Mouse (Mus musculus): Measurements from ENCODE around the gene Tmem191c. TPM values are rescaled to one million over a fixed set of nuclear protein-coding genes. Genes with fewer than 3 reads are reported as not detected.

Tmem191c gene
- polyA plus RNA-seq, 1 experiment from 2014 or later, result 9.9 TPM

GRCm38 (mm10) chr16:17249135-17249534 is 26.7 kb upstream of the Tmem191c start:
- no peaks in the 10 kb centered on the region for H3K9me3 ChIP-seq (replicated peaks)
- H3K36me3 ChIP-seq, result no peaks in the 10 kb centered on the region
- DNase-seq (ENCODE audit: low spot score), result no peak
- peaks cover 37% of the 10 kb centered on the region for H3K4me1 ChIP-seq
- no peak overlapping the region for H3K27ac ChIP-seq (replicated peaks)
- 68% methylated on average over 6 of the region's 6 CpGs for WGBS
- H3K4me3 ChIP-seq, result no peak overlapping the region
- no peaks in the 10 kb centered on the region for H3K27me3 ChIP-seq (ENCODE audit: low read depth, poor library complexity, severe bottlenecking)

GRCm38 (mm10) chr16:17251539-17251938 is 24.3 kb upstream of the Tmem191c start:
- Histone ChIP-seq H3K4me3 (no peak overlapping the region), H3K4me1 (peaks cover 47% of the 10 kb centered on the region), H3K9me3 (replicated peaks) (no peaks in the 10 kb centered on the region), H3K27ac (replicated peaks) (no peak overlapping the region), H3K36me3 (peaks cover 15% of the 10 kb centered on the region), H3K27me3 (ENCODE audit: low read depth, poor library complexity, severe bottlenecking) (no peaks in the 10 kb centered on the region)
- 85% methylated on average over 3 of the region's 3 CpGs for WGBS
- no peak for DNase-seq (ENCODE audit: low spot score)

- 82% methylated on average over 3 of the region's 3 CpGs for WGBS
- H3K27ac ChIP-seq (replicated peaks), result 0 out of 2 replicates have a peak overlapping the region, but pooled peaks have one; percentile 80
- H3K4me1 ChIP-seq, result peaks cover 47% of the 10 kb centered on the region
- no peaks in the 10 kb centered on the region for H3K27me3 ChIP-seq (ENCODE audit: low read depth, poor library complexity, severe bottlenecking)
- no peaks in the 10 kb centered on the region for H3K9me3 ChIP-seq (replicated peaks)
- DNase-seq (ENCODE audit: low spot score), result no peak
- H3K36me3 ChIP-seq, result peaks cover 21% of the 10 kb centered on the region
- no peak overlapping the region for H3K4me3 ChIP-seq
Observed at GRCm38 (mm10) chr16:17252086-17252726, 23.7 kb upstream of the Tmem191c start.

- no peaks in the 10 kb centered on the region for H3K27me3 ChIP-seq (ENCODE audit: low read depth, poor library complexity, severe bottlenecking)
- 68% methylated on average over 7 of the region's 7 CpGs for WGBS
- H3K4me1 ChIP-seq, result peaks cover 47% of the 10 kb centered on the region
- peak overlapping the region; percentile 80 for H3K27ac ChIP-seq (replicated peaks)
- peaks cover 28% of the 10 kb centered on the region for H3K36me3 ChIP-seq
- DNase-seq (ENCODE audit: low spot score), result no peak
- no peak overlapping the region for H3K4me3 ChIP-seq
- H3K9me3 ChIP-seq (replicated peaks), result no peaks in the 10 kb centered on the region
Observed at GRCm38 (mm10) chr16:17252841-17253240, 23.0 kb upstream of the Tmem191c start.

- DNase-seq (ENCODE audit: low spot score), result peak; percentile 34
- Histone ChIP-seq H3K27ac (replicated peaks) (peak overlapping the region; percentile 80), H3K4me3 (peak overlapping the region; percentile 26), H3K4me1 (peaks cover 47% of the 10 kb centered on the region), H3K27me3 (ENCODE audit: low read depth, poor library complexity, severe bottlenecking) (no peaks in the 10 kb centered on the region), H3K36me3 (peaks cover 40% of the 10 kb centered on the region), H3K9me3 (replicated peaks) (no peaks in the 10 kb centered on the region)
- 19% methylated on average over 4 of the region's 4 CpGs for WGBS
Observed at GRCm38 (mm10) chr16:17254005-17254597, 21.8 kb upstream of the Tmem191c start.

GRCm38 (mm10) chr16:17255270-17255669 is 20.6 kb upstream of the Tmem191c start:
- Histone ChIP-seq H3K27me3 (ENCODE audit: low read depth, poor library complexity, severe bottlenecking) (no peaks in the 10 kb centered on the region), H3K9me3 (replicated peaks) (no peaks in the 10 kb centered on the region), H3K4me1 (peaks cover 40% of the 10 kb centered on the region), H3K27ac (replicated peaks) (no peak overlapping the region), H3K4me3 (no peak overlapping the region), H3K36me3 (peaks cover 52% of the 10 kb centered on the region)
- 84% methylated on average over 2 of the region's 2 CpGs for WGBS
- DNase-seq (ENCODE audit: low spot score), result no peak

GRCm38 (mm10) chr16:17257359-17257821 is 18.5 kb upstream of the Tmem191c start:
- Histone ChIP-seq H3K27ac (replicated peaks) (no peak overlapping the region), H3K36me3 (peaks cover 72% of the 10 kb centered on the region)

GRCm38 (mm10) chr16:17258917-17259316 is 17.0 kb upstream of the Tmem191c start:
- WGBS, result 97% methylated on average over 12 of the region's 12 CpGs
- Histone ChIP-seq H3K9me3 (replicated peaks) (no peaks in the 10 kb centered on the region), H3K27ac (replicated peaks) (no peak overlapping the region), H3K27me3 (ENCODE audit: low read depth, poor library complexity, severe bottlenecking) (no peaks in the 10 kb centered on the region), H3K4me3 (no peak overlapping the region), H3K36me3 (peaks cover 78% of the 10 kb centered on the region), H3K4me1 (peaks cover 12% of the 10 kb centered on the region)
- no peak for DNase-seq (ENCODE audit: low spot score)

More at GRCm38 (mm10) chr16:17257359-17257821, 18.5 kb upstream of the Tmem191c start:
- H3K4me1 ChIP-seq, result peaks cover 28% of the 10 kb centered on the region
- H3K27me3 ChIP-seq (ENCODE audit: low read depth, poor library complexity, severe bottlenecking), result no peaks in the 10 kb centered on the region
- no peak for DNase-seq (ENCODE audit: low spot score)
- no peak overlapping the region for H3K4me3 ChIP-seq
- H3K9me3 ChIP-seq (replicated peaks), result no peaks in the 10 kb centered on the region
- WGBS, result 91% methylated on average over 9 of the region's 9 CpGs

GRCm38 (mm10) chr16:17261341-17261740 is 14.5 kb upstream of the Tmem191c start:
- H3K36me3 ChIP-seq, result peaks cover 63% of the 10 kb centered on the region
- no peak for DNase-seq (ENCODE audit: low spot score)
- H3K4me1 ChIP-seq, result 0 out of 2 replicates have a peak, but pooled peaks cover 4% of the 10 kb centered on the region
- H3K27ac ChIP-seq (replicated peaks), result no peak overlapping the region
- no peak overlapping the region for H3K4me3 ChIP-seq
- WGBS, result 87% methylated on average over 1 of the region's 1 CpGs
- H3K27me3 ChIP-seq (ENCODE audit: low read depth, poor library complexity, severe bottlenecking), result no peaks in the 10 kb centered on the region
- H3K9me3 ChIP-seq (replicated peaks), result no peaks in the 10 kb centered on the region

GRCm38 (mm10) chr16:17266113-17266512 is 9.8 kb upstream of the Tmem191c start:
- no peaks in the 10 kb centered on the region for H3K27me3 ChIP-seq (ENCODE audit: low read depth, poor library complexity, severe bottlenecking)
- 73% methylated on average over 3 of the region's 3 CpGs for WGBS
- peaks cover 17% of the 10 kb centered on the region for H3K36me3 ChIP-seq
- DNase-seq (ENCODE audit: low spot score), result no peak
- no peak overlapping the region for H3K4me3 ChIP-seq
- 0 out of 2 replicates have a peak, but pooled peaks cover 6% of the 10 kb centered on the region for H3K4me1 ChIP-seq
- H3K9me3 ChIP-seq (replicated peaks), result peaks cover 7% of the 10 kb centered on the region
- no peak overlapping the region for H3K27ac ChIP-seq (replicated peaks)

GRCm38 (mm10) chr16:17267937-17268336 is 7.9 kb upstream of the Tmem191c start:
- no peak for DNase-seq (ENCODE audit: low spot score)
- Histone ChIP-seq H3K27me3 (ENCODE audit: low read depth, poor library complexity, severe bottlenecking) (no peaks in the 10 kb centered on the region), H3K27ac (replicated peaks) (no peak overlapping the region), H3K4me1 (0 out of 2 replicates have a peak, but pooled peaks cover 6% of the 10 kb centered on the region), H3K36me3 (peaks cover under 1% of the 10 kb centered on the region; the same call in 1 of the 2 replicates), H3K9me3 (replicated peaks) (peaks cover 7% of the 10 kb centered on the region), H3K4me3 (no peak overlapping the region)
- 86% methylated on average over 5 of the region's 5 CpGs for WGBS

GRCm38 (mm10) chr16:17269872-17270271 is 6.0 kb upstream of the Tmem191c start:
- Histone ChIP-seq H3K4me3 (no peak overlapping the region), H3K27ac (replicated peaks) (no peak overlapping the region), H3K36me3 (no peaks in the 10 kb centered on the region), H3K9me3 (replicated peaks) (peaks cover 7% of the 10 kb centered on the region), H3K27me3 (ENCODE audit: low read depth, poor library complexity, severe bottlenecking) (no peaks in the 10 kb centered on the region), H3K4me1 (0 out of 2 replicates have a peak, but pooled peaks cover 6% of the 10 kb centered on the region)
- no peak for DNase-seq (ENCODE audit: low spot score)
- 93% methylated on average over 5 of the region's 5 CpGs for WGBS

- H3K4me1 ChIP-seq, result 0 out of 2 replicates have a peak, but pooled peaks cover 2% of the 10 kb centered on the region
- DNase-seq (ENCODE audit: low spot score), result no peak
- no peaks in the 10 kb centered on the region for H3K36me3 ChIP-seq
- no peak overlapping the region for H3K4me3 ChIP-seq
- no peak overlapping the region for H3K27ac ChIP-seq (replicated peaks)
- WGBS, result 73% methylated on average over 4 of the region's 4 CpGs
- peaks cover 7% of the 10 kb centered on the region for H3K9me3 ChIP-seq (replicated peaks)
- H3K27me3 ChIP-seq (ENCODE audit: low read depth, poor library complexity, severe bottlenecking), result no peaks in the 10 kb centered on the region
Observed at GRCm38 (mm10) chr16:17271124-17271523, 4.8 kb upstream of the Tmem191c start.
